Mouse (Mus musculus): ENCODE results near the gene Lrrc59.
"Not testable (repeated sequence)": the region's sequence is repeated elsewhere in the genome, so short reads cannot be mapped to it uniquely, and the experiment has no call there.

Gene Lrrc59

DNA sequence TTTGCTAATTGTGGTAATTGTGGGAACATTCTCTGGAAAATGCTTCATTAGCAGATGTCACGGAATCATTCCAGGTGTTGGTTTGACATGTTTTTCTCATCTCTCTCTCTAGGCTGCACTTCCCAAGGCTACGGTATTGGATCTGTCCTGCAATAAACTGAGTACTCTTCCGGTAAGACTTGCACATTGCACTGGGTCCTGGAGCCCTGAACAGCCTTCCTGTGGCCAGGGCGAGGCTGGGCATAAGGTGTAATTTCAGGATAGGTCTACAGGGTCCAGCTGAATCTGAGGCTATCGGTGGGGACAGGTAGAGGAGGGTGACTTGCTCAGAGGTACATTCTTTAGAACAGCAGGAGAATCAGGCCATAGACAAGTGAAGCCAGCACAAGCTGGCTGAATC is 2.4 kb downstream of the Lrrc59 start:
- in situ Hi-C loops (cut with MseI, MboI) = no loop called here

DNA sequence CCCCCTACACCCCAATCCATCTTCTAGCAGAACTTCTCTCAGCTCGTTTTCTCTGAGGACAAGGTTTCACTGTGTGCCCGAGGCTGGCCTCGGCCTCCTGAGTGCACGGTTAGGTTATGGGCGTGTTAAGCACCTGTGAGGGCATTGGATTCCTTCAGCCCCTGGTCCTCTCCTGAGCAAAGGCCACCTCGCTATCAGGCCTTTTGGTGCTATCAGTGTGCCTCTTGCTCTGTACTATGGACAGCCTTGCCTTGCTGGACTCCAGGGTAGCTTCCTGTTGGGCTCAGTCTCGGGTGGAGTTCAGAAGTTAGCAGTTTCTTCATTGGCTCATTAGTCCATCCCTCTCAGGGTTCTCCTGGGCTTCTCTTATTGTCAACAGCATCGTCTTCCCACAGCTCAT is 3.4 kb downstream of the Lrrc59 start:
- in situ Hi-C loops (cut with MseI, MboI) = no loop called here

DNA sequence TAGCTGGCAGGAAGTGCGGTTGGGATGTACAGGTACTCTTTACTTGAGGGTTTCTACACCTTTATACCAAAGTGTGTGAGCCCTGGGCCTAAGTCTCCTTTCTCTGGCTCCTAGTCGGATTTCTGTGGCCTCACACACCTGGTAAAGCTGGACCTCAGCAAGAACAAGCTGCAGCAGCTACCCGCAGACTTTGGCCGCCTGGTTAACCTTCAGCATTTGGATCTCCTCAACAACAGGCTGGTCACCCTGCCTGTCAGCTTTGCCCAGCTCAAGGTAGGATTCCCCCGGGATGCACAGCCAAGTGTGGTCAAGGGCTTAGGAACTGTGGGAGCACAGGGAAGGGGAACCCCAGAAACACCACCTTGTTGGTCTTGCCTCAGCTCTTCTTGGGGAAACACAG is 4.9 kb downstream of the Lrrc59 start:
- in situ Hi-C loops (cut with MseI, MboI) = no loop called here

DNA sequence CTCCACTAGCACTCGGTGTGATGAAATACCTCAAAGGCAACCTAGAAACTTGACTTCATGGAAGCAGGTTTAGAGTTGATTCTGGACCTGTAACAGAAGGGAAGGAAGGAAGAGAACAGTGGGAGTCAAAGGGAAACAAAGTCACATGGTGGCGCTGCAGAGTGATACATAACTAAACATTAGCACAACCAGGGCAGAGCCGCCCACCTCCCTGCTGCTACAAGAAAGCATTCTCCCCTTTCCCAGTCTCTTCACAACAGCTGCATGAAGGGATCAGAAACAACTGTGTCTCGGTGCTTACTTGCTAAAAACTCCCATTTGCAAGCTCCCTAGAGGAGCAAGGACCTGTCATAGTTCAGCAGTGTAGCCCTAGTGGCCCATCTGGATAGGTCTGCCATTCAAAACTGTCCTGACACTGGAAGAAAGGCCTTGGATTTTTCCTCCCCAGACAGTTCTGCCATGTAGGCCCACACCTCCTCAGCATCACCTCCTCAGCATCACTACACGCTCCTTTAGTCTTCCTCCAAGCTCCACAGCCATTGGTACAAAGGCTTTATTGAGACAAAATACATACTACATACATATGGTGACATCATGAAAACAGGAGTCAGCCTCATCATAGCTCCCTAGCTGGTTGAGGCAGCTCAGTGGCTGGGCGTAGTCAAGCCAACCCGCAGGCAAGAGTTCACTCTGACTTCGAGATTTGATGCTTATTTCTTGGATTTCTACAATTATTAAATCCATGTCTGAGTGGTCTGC is 15.1 kb downstream of the Lrrc59 start:
- in situ Hi-C loops (cut with MseI, MboI) = no loop called here

DNA sequence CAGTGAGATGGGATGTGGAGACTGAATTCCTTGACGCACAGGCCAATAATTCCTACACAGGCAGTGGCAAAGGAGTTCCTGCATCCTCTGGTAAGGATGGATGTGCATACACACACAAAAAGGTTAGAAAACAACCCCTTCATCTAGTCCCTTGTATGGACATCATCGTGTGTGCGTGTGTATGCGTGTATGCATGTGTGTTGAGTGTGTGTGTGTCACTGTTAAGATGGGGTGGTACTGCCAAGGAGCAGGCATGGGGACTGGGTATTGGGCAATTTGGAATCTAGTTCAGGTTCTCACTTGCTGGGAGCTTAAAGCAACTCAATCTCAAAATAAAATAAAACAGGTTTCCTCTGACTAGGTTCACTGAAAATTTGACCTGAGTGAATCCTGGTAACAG is 16.9 kb downstream of the Lrrc59 start:
- in situ Hi-C loops (cut with MseI, MboI) = no loop called here

DNA sequence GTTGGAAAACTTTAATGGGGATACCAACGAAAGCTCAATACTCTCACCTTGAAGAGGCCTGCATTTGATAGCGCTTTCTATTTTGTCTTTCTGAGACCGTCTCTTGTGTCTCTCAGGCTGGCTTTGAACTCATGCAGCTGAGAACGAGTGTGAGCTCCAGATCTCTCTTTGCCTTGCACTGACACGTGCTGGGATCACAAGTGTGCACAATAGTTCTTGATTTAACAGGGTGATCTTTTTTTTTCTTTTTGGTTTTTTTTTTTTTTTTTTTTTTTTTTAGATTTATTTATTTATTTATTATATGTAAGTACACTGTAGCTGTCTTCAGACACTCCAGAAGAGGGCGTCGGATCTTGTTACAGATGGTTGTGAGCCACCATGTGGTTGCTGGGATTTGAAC is 21.7 kb downstream of the Lrrc59 start:
- in situ Hi-C loops (cut with MseI, MboI) = not testable (repeated sequence)

DNA sequence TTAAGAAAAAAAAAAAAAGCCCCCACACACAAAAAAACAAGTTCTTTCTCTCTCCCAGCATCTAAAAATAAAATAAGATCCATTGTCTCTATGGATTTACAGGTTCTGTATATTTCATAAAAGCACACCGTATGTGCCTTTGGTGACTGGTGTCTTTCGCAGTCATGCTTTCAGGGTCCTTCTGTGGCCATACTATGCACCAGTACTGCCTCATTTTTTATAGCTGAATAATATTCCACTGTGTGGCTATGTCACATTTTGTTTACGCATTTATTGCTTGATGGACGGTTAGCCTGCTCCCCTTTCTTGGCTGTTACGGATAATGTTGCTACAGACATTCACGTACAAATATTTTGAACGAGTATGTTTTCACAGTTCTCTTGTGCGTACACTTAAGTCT is 23.4 kb downstream of the Lrrc59 start:
- in situ Hi-C loops (cut with MseI, MboI) = no loop called here

DNA sequence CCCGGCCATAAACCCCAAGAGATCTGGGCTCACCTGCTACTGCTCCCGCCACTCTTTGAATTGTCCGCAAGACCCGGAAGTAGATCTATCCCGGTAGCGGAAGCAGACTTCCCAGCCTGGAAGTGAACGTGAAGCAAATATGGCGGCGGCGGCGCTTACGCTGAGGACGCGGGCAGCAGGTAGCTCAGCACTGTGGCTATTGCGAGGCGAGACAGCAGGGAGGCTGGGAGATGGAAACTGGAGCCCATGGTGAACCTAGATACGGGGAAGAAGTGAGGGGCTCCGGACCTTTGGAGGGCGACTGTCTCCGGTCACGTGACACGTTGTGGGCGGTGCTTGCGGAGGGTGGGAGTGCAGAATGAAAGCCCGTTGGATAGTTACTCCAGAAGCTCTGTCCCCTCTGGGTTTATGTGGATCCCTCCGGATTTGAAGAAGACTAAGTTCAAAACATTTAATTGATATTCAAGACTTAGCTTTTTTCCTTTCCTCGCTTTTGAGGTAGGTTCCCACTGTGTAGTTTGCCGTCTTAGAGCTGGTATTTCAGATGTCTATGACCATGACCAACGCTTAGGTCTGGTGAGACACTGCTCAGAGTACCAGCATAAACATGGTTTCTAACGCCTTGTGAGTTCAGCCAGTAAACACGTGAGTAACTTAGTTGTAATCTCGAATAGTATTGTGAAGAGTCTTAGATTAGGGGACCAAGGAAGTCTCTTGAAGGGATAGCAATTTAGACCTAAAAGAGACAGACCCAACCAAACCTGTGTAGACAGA is 24.3 kb downstream of the Lrrc59 start, which contains the start of the genes Mrpl27 and Eme1:
Gene Mrpl27 (plus strand): TSS at position 105 of the 774 bp plus-strand sequence.
Gene Eme1 (minus strand): TSS at position 302 of the 774 bp plus-strand sequence.
- in situ Hi-C loops (cut with MseI, MboI) = no loop called here

DNA sequence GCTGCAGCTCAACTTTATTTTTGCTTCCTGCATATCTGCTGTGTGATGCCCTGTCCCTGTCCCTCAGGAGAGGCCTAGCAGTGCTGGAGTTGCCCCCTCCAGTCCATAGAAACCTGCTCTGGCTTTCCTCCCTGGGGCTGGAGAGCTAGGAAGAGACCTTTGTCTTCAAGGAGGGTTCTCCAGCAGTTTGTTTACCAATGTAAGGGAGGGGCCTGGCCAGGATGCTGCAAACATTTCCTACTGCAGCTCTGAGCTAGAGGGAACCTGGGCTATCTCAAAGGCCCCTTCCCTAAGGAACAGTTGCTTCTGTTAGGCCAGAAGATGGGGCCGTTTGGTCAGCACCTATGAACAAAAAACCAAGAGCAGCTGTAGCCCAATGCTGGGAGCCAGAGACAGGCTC is 31.8 kb downstream of the Lrrc59 start:
- in situ Hi-C loops (cut with MseI, MboI) = no loop called here

DNA sequence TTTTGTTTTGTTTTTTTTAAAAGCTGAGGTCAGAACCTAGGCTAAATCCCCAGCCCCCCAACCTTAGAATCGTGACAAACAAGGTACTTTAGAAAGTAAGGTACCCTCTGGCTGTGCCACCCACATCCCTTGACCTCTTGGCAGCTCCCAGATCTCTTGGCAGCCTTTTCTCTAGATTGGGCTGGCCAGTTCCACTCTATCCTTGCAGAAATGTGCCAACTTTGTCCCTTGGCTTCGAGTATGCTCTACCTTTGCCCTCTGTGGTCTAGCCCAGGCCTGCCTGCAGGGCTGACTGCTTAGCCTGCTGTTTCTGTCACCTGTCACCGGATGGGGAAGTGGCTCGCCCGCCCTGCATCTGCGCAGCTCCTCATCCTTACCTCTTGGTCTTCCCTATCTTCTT is 35.7 kb downstream of the Lrrc59 start:
- in situ Hi-C loops (cut with MseI, MboI) = no loop called here

DNA sequence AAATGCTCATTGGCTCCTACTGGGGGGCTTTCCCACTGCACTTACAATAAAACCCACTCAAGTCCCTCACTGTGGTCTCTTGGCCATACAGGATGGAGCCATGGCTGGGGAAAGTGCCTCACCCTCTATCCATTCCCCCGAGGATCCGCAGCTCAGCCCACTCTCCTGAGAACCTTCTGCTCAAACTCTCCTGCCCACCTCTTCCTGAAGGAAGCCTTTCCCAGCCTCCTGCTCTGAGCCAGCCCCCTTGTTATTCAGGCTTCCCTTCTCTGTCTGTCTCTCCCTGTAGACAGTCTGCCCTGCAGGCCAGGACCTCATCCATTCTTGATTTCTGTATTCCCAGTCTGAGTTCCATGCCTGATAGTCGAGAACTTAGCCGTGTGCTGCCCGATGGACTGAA is 45.4 kb downstream of the Lrrc59 start:
- in situ Hi-C loops (cut with MseI, MboI) = no loop called here

DNA sequence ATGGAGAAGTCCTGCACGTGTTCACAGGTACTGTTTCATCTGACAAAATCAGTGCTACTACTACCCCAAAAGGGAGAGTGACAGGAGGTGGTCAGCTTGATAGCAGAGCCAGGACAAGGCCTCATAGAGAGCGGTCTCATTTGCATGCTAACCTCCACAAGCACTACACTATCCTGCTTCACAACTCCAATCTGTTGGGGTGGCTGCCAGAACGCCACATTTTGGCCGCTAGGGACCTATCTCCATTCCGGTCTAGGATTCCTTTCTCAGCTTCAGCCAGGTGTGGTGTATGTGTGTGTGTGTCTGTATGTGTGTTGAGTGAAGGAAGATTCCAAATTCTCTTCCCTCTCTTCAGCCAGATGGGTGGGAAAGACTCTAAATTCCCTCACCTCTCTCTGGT is 45.9 kb downstream of the Lrrc59 start:
- in situ Hi-C loops (cut with MseI, MboI) = no loop called here

DNA sequence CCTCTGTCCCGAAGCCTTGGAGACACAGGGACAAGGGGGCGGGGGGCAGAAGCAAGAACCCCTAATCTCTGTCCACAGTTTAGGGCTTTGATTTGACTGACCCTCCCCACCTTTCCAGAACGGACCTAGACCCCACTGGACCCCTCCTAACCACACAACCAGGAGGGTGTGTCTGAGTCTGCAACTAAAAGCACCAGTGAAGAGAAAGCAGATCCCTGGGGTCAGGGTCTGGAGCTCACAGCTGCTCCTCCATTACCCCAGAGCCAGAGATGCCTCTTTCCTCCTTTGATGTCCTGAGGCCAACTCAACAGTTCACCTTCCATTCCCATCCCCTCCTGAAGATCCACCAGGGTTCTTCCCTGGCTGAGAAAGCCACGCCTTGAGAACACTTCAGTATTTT is 46.7 kb downstream of the Lrrc59 start:
- in situ Hi-C loops (cut with MseI, MboI) = no loop called here

DNA sequence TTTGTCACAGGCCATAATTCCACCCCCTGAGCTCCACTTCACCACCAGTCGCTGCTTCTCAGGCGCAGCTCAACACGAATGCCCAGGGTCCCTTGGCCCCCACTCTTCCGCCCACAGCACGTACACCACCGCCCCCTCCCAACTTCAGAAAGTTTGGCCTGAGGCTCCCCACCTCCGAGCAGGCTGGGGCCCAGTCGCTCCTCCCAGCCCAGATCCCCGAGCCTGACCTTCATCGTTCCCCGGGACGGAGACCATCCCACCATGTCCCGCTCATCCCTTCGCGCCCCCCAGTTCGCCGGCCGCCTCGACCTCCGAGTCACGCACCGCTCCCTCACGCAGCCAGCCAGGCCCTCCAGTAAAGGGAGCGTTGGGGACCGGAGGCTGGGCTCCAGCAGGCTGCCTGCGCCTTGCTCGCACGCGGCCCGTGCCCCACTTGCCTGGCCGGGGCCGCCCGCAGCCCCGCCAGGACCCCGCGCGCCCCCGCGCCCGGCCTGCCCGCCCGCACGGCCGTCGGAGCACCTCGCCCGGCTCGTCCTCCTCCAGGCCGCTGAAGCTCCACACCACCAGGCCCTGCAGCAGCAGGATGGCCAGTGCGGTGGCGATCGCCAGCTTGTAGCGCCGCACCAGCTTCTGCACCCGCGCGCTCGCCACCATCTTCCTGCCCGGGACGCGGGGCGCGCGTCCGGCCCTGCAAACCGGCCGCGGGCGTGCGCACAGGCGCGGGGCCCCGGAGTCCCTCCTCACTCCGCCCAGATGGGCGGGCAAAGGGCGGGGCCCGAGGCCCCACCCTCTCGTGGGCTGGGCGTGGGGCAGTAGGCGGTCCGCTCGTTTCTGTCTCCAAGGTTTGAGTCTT is 47.4 kb downstream of the Lrrc59 start, which contains the start of gene Xylt2:
Gene Xylt2 (minus strand): TSS at position 762 of the 853 bp plus-strand sequence.
- in situ Hi-C loops (cut with MseI, MboI) = no loop called here

DNA sequence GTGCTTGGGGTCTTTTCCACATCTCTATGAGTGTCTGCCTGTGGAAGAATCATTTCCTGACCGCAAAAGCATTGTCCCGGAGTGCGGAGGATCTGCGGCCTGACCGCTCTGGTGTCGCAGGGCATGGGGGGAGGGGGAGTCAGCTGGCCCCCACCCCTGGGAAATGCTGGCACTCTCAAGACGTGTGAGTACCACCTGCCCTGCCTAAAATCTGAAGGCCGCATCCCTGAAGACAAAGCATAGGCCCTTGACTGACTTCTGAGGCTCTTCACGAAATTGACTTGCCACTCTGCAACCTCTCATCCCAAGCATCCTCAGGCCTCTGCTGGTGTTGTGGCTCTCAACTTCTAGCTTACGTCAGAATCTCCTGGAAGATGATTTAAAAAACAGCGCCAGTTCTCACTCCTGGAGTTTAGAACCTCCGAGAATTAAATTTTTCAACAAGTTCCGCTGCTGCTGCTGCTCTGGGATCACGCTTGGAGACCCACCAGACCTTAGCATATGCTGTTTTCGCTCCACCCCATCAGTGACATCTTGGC is 48.1 kb downstream of the Lrrc59 start:
- in situ Hi-C loops (cut with MseI, MboI) = no loop called here

DNA sequence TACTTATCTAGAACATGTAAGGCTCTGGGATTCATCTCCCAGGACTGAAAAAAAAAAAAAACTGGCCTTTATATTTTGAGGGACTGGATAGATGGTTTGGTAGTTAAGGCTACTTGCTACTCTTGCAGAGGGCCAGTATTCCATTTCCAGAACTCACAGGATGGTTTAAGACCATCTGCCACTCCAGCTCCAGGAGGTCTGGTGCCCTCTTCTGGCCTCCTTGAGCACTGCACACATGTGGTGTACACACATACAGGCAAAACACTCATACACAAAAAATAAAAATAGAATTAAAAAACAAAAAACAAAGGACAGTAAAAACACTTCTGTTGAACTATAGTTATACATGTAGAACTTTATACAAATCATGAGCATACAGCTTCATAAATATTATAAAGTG is 51.1 kb downstream of the Lrrc59 start:
- in situ Hi-C loops (cut with MseI, MboI) = no loop called here

DNA sequence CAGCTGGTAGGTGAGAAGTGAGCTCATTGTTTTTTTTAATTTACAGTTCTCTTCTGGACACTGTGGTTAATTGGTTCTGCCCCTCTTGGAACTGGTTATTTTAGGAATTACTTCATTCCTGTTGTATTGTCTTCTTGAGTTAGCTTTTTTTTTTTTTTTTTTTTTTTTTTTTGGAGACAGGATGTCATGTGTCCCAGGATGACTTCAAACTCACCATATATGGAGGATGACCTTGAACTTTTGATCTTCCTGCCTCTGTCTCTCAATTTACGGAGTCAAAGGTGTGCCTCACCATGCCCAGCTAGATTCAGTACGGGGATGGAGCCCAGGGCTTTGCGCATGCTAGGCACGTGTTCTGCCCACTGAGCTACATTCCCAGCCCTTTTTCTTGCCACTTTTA is 52.1 kb downstream of the Lrrc59 start:
- in situ Hi-C loops (cut with MseI, MboI) = no loop called here

DNA sequence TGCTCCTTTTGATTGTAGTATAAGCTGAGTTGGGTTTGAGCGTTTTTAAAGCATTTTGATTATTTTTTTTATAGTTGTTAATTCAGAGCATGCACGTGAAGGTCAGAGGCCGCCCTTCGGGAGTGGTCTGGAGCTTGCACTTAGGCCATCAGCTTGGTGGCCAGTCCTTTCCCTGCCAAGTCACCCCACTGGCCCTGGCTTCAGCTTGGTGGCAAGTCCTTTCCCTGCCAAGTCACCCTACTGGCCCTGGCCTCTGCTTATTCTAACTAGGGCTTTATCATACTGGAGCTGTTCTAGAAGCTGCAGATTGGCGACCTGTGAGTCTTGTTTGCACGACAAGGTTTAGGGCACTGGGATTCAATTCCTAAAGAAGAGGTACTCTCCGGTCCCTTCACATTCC is 52.9 kb downstream of the Lrrc59 start:
- in situ Hi-C loops (cut with MseI, MboI) = no loop called here

DNA sequence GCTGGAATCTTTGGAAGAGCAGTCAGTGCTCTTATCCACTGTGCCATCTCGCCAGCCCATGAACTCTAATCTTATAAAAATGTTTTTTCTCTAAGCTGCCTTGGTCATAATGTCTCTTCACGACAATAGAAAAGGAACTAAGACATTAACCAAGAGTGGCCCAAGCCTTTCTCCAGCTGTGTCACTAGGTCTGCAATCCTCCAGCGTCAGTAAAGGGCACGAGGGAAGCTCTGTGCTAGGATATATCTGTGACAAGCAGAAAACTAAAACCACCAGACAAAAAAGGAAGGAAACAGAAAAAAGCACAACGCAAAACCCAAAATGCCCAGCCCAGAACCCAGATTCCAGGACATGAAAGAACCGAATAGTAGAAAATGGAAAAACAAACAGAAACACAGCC is 57.6 kb downstream of the Lrrc59 start:
- in situ Hi-C loops (cut with MseI, MboI) = no loop called here

DNA sequence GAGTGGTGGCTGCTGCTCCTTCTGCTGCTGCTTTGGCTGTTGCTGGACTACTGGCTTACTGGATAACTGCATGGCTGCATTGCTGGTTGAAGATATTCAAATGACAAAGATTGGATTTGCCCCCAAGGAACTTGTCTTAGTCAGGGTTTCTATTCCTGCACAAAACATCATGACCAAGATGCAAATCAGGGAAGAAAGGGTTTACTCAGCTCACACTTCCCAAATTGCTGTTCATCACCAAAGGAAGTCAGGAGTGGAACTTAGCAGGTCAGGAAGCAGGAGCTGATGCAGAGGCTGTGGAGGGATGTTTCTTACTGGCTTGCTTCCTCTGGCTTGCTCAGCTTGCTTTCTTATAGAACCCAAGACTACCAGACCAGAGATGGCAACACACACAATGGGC is 62.9 kb downstream of the Lrrc59 start:
- in situ Hi-C loops (cut with MseI, MboI) = not testable (repeated sequence)
